9 mouse cellular contexts compared by ENCODE assay signal in the genomic region with DNA sequence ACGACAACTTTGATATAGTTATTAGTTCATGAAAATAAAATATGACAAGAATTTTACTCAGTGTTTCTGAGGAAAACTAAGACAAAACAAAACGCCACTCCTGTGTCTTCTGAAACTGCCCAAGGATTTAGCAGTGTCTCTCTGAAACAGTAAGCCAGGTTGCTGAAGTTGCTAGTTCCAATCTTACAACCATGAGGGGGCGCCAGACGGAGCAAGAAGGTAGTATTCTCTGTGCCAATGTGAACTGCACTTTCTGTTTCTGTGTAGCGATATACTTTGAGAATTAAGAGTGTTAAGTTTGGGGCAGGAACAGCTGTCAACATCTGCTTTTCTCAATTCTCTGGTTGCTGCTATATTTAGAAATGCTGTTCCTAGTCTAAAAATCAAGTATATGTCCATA.
A peak's percentile ranks its signal among the peaks of the same experiment; 100 is the strongest.
DNase-seq lines count a peak whose midpoint lies in the region; ATAC-seq and TF ChIP-seq lines count a peak whose summit lies in the region.
"Had no signal": no experiment of that assay in that cellular context is flagged by ENCODE, and none has a peak within 500 bp of the region (broad histone marks: within the 10 kb centered on the region; RNA-seq: fewer than 3 reads in every experiment).

No protein-coding gene starts in this region.

- ATAC-seq in midbrain, embryonic 15.5 days (replicated peaks): no peak

- H3K4me1 ChIP-seq in midbrain, embryonic 15.5 days: peaks cover 14% of the 10 kb centered on the region
- H3K4me1 ChIP-seq: limb, embryonic 12.5 days had no signal

- peak; percentile 84 for TF ChIP-seq CTCF in layer of hippocampus, adult 2 months (conservative IDR thresholded peaks at IDR 0.05)

- H3K4me2 ChIP-seq in midbrain, embryonic 15.5 days: no peak overlapping the region
- H3K4me2 ChIP-seq: limb, embryonic 12.5 days had no signal

- H3K27ac ChIP-seq in layer of hippocampus, adult 2 months: peak overlapping the region; percentile 54
- peak overlapping the region; percentile 72 for H3K27ac ChIP-seq in midbrain, embryonic 15.5 days
- H3K27ac ChIP-seq: limb, embryonic 12.5 days had no signal

- no peaks in the 10 kb centered on the region for H3K36me3 ChIP-seq in midbrain, embryonic 15.5 days (replicated peaks)
- H3K36me3 ChIP-seq: limb, embryonic 12.5 days had no signal

- H3K4me3 ChIP-seq in layer of hippocampus, adult 2 months: peak overlapping the region; percentile 33; the same call in 1 of the 2 replicates
- no peak overlapping the region for H3K4me3 ChIP-seq in midbrain, embryonic 15.5 days
- H3K4me3 ChIP-seq: erythroblast, embryonic 14.5 days; limb, embryonic 12.5 days had no signal

- no peaks in the 10 kb centered on the region for H3K27me3 ChIP-seq in midbrain, embryonic 15.5 days (replicated peaks)
- H3K27me3 ChIP-seq: limb, embryonic 12.5 days had no signal

- no peak overlapping the region for H3K9ac ChIP-seq in midbrain, embryonic 15.5 days
- H3K9ac ChIP-seq: limb, embryonic 12.5 days had no signal

- 35% methylated on average over 5 of the region's 5 CpGs for WGBS in midbrain, embryonic 15.5 days

- no peaks in the 10 kb centered on the region for H3K9me3 ChIP-seq in midbrain, embryonic 15.5 days
- H3K9me3 ChIP-seq: limb, embryonic 12.5 days had no signal

- DNase-seq in left cerebral cortex, adult 18-20 months (ENCODE audit: low spot score in 2 of 2): peak; percentile 64 to 75
- no peak for DNase-seq in left cerebral cortex, adult 8-10 months (ENCODE audit: low spot score in 2 of 2)
- peak; percentile 47 for DNase-seq in ZHBTc4 (ENCODE audit: low read depth, low spot score)
- peak; percentile 73 for DNase-seq in embryo, embryonic 10.5 days (ENCODE audit: low spot score)
- DNase-seq in layer of hippocampus, adult 2 months (ENCODE audit: low spot score in 2 of 2): peak; percentile 57 to 70
- no peak for DNase-seq in urinary bladder, postnatal 10 days (ENCODE audit: low spot score)

Comparison
In these comparisons a context has a peak if more than half of its experiments do, and no peak if none do; other contexts are left out.
1. DNase-seq: peak in left cerebral cortex, adult 18-20 months (2 of 2), ZHBTc4 (single experiment), embryo, embryonic 10.5 days (single experiment) and layer of hippocampus, adult 2 months (2 of 2); none in left cerebral cortex, adult 8-10 months (0 of 2) and urinary bladder, postnatal 10 days (single experiment).